Mouse (Mus musculus) liver, adult 2 months (tissue): ENCODE results near the gene Mindy1. TPM values are rescaled to one million over a fixed set of nuclear protein-coding genes. Genes with fewer than 3 reads are reported as not detected.

ENCODE experiments used
- DNase-seq: peaks from one replicate; pipeline ENCODE4 v3.0.0-alpha.2; 2011; ENCODE audit warnings: low read depth, low spot score; ENCODE audit errors: extremely low read depth
- H3K27ac ChIP-seq: fragments of 200-500 bp; replicated peaks from 2 replicates; pipeline ENCODE4 v1.5.1; 2012; ENCODE audit warnings: low read depth, mild to moderate bottlenecking, control low read depth, inconsistent platforms, low read length; ENCODE audit not compliant: insufficient read depth
- H3K27me3 ChIP-seq: fragments of 200-500 bp; 2 replicates; pipeline ENCODE4 v1.6.1; 2012; ENCODE audit warnings: mild to moderate bottlenecking, moderate library complexity, low read length, inconsistent platforms; ENCODE audit not compliant: control insufficient read depth, insufficient read depth
- H3K36me3 ChIP-seq: fragments of 200-500 bp; 2 replicates; pipeline ENCODE4 v1.6.1; 2012; ENCODE audit warnings: low read length, inconsistent platforms; ENCODE audit not compliant: control insufficient read depth, insufficient read depth
- H3K4me1 ChIP-seq: fragments of 200-500 bp; 2 replicates; pipeline ENCODE4 v1.6.1; 2011; ENCODE audit warnings: low read length; ENCODE audit not compliant: control insufficient read depth, insufficient read depth
- H3K4me3 ChIP-seq: fragments of 200-500 bp; 2 replicates; pipeline ENCODE4 v1.5.1; 2011; ENCODE audit warnings: low read depth, mild to moderate bottlenecking, control low read depth, low read length, moderate library complexity; ENCODE audit not compliant: insufficient read depth
- H3K79me2 ChIP-seq: fragments of 200-500 bp; 2 replicates; pipeline ENCODE4 v1.6.1; 2012; ENCODE audit warnings: inconsistent platforms, mild to moderate bottlenecking, low read length, moderate library complexity; ENCODE audit not compliant: control insufficient read depth, insufficient read depth
- H3K9ac ChIP-seq: fragments of 200-500 bp; 2 replicates; pipeline ENCODE4 v1.6.1; 2012; ENCODE audit warnings: low read depth, mild to moderate bottlenecking, control low read depth, inconsistent platforms, low read length
- CTCF ChIP-seq: fragments of 200-500 bp; IDR thresholded peaks from 2 replicates; pipeline ENCODE4 v1.5.1; 2011; ENCODE audit warnings: low read depth, low read length, control low read depth
- POLR2A ChIP-seq: fragments of 200-500 bp; IDR thresholded peaks from 2 replicates; pipeline ENCODE4 v1.6.1; 2011; ENCODE audit warnings: low read length, control low read depth; ENCODE audit not compliant: insufficient read depth; ENCODE audit errors: extremely low read depth
- WGBS: fragments of 180-500 bp; shearing (Covaris S2); methylation state at CpG from one replicate; pipeline ENCODE4 v1.1.7; 2018; 5-methylcytosine and 5-hydroxymethylcytosine counted together
- polyA plus RNA-seq: library from polyadenylated mRNA; depleted of rRNA; stranded (reverse); fragments of >200 nt; gene quantifications from 2 replicates; pipeline ENCODE4 v1.2.3, GENCODE M21; 2012
- total RNA-seq: library from RNA; depleted of rRNA; stranded (reverse); fragments of >200 nt; gene quantifications from 2 replicates; pipeline ENCODE4 v1.2.3, GENCODE M21; 2014

The Mindy1 gene
- total and polyA plus RNA-seq, 2 experiments = 56.6 to 137 TPM

GRCm38 (mm10) chr3:95282865-95283588 lies 1.9 kb downstream of the Mindy1 start:
- Histone ChIP-seq H3K27me3 (no peaks in the 10 kb centered on the region), H3K27ac (peak overlapping the region; percentile 97), H3K4me1 (peaks cover 26% of the 10 kb centered on the region), H3K4me3 (peak overlapping the region; percentile 83), H3K9ac (peak overlapping the region; percentile 90), H3K36me3 (peaks cover 12% of the 10 kb centered on the region), H3K79me2 (peaks cover 26% of the 10 kb centered on the region; the same call in 1 of the 2 replicates)
- peak; percentile 80 for DNase-seq
- TF ChIP-seq CTCF (no peak; the same call in 1 of the 2 replicates), POLR2A (peak; percentile 60)
- WGBS = under 1% methylated on average over 51 of the region's 51 CpGs

- peaks cover 26% of the 10 kb centered on the region; the same call in 1 of the 2 replicates for H3K79me2 ChIP-seq
- peak overlapping the region; percentile 90 for H3K9ac ChIP-seq
- DNase-seq = no peak
- TF ChIP-seq POLR2A (no peak), CTCF (no peak)
- H3K4me1 ChIP-seq = peaks cover 24% of the 10 kb centered on the region
- WGBS = under 1% methylated on average over 7 of the region's 7 CpGs
- peaks cover 17% of the 10 kb centered on the region for H3K36me3 ChIP-seq
- H3K27ac ChIP-seq = peak overlapping the region; percentile 97
- peak overlapping the region; percentile 83 for H3K4me3 ChIP-seq
- H3K27me3 ChIP-seq = no peaks in the 10 kb centered on the region
Observed at GRCm38 (mm10) chr3:95283589-95283941, 2.4 kb downstream of the Mindy1 start.

GRCm38 (mm10) chr3:95284062-95284461 lies 2.9 kb downstream of the Mindy1 start:
- peaks cover 24% of the 10 kb centered on the region for H3K4me1 ChIP-seq

GRCm38 (mm10) chr3:95284501-95285281 lies 3.5 kb downstream of the Mindy1 start:
- peak overlapping the region; percentile 83 for H3K4me3 ChIP-seq
- DNase-seq = peak; percentile 80
- WGBS = 31% methylated on average over 12 of the region's 12 CpGs
- H3K36me3 ChIP-seq = peaks cover 22% of the 10 kb centered on the region
- H3K4me1 ChIP-seq = peaks cover 23% of the 10 kb centered on the region
- H3K9ac ChIP-seq = peak overlapping the region; percentile 90
- no peak for TF ChIP-seq CTCF
- no peak for TF ChIP-seq POLR2A
- no peaks in the 10 kb centered on the region for H3K27me3 ChIP-seq
- peak overlapping the region; percentile 97 for H3K27ac ChIP-seq
- H3K79me2 ChIP-seq = peaks cover 23% of the 10 kb centered on the region; the same call in 1 of the 2 replicates

More at GRCm38 (mm10) chr3:95284062-95284461, 2.9 kb downstream of the Mindy1 start:
- WGBS = 7% methylated on average over 1 of the region's 1 CpGs
- H3K4me3 ChIP-seq = peak overlapping the region; percentile 83
- no peaks in the 10 kb centered on the region for H3K27me3 ChIP-seq
- DNase-seq = peak; percentile 76
- H3K9ac ChIP-seq = peak overlapping the region; percentile 90
- TF ChIP-seq CTCF (no peak), POLR2A (no peak)
- peaks cover 23% of the 10 kb centered on the region; the same call in 1 of the 2 replicates for H3K79me2 ChIP-seq
- peak overlapping the region; percentile 97 for H3K27ac ChIP-seq
- peaks cover 20% of the 10 kb centered on the region for H3K36me3 ChIP-seq

DNA sequence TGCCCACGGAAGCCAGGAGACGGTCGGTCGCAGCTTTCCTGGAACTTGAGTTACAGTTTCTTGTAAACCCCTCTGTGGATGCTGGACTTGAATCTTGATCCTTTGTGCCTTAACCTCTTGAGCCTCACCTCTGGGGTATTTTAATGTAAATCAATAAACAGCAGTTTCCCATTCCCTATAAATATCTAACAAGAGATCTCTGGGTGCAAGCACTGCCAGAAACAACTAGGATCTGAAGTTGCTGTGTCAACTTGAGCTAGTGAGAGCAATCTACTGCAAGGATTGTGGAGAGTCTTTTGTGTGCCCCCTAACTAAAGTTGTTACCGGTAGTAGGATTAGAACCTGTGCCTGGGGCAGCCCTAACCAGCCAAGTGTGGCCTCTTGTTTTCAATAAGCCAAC lies 4.2 kb downstream of the Mindy1 start:
- DNase-seq = no peak
- no peak overlapping the region for H3K4me3 ChIP-seq
- H3K9ac ChIP-seq = peak overlapping the region; percentile 58
- WGBS = 55% methylated on average over 5 of the region's 5 CpGs
- H3K79me2 ChIP-seq = peaks cover 23% of the 10 kb centered on the region; the same call in 1 of the 2 replicates
- H3K27ac ChIP-seq = peak overlapping the region; percentile 97
- H3K27me3 ChIP-seq = no peaks in the 10 kb centered on the region
- peaks cover 29% of the 10 kb centered on the region for H3K36me3 ChIP-seq
- TF ChIP-seq CTCF (no peak), POLR2A (no peak)
- H3K4me1 ChIP-seq = peaks cover 25% of the 10 kb centered on the region
